Mouse (Mus musculus) frontal cortex, adult 2 months (tissue): ENCODE data around the gene Hmga2. TPM values are rescaled to one million over a fixed set of nuclear protein-coding genes. Genes with fewer than 3 reads are reported as not detected.

Experiments
- DNase-seq, 2 experiments: peaks; one replicate each; pipeline ENCODE4 v3.0.0; 2022; ENCODE audit warnings: low spot score in 1 of 2; ENCODE audit errors: extremely low spot score in 1 of 2
- polyA plus RNA-seq: library from polyadenylated mRNA; depleted of rRNA; stranded (reverse); fragments of >200 nt; gene quantifications from 2 replicates; pipeline ENCODE4 v1.2.3, GENCODE M21; 2012

Hmga2 gene
- polyA plus RNA-seq, 1 experiment = not detected

DNA sequence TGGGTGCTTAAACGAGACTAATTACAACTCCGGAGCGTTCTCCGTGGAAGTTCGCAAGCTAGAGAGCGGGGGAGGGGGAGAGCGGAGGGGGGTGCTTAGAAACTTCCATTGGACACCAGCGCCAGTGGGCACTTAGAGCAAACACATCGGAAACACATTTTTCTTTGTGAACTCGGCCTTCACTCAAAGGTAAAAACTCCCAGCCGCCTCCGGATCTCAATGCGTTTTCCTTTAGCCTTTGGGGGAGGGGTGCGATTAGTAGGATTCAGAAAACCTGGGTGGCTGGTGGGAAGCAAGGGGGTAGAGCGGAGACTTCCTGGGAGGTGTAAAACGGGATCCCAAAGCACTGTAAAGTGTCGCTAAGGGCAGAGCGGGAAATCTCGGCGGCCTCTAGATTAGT, 2.0 kb downstream of the Hmga2 start:
- DNase-seq = no peak

DNA sequence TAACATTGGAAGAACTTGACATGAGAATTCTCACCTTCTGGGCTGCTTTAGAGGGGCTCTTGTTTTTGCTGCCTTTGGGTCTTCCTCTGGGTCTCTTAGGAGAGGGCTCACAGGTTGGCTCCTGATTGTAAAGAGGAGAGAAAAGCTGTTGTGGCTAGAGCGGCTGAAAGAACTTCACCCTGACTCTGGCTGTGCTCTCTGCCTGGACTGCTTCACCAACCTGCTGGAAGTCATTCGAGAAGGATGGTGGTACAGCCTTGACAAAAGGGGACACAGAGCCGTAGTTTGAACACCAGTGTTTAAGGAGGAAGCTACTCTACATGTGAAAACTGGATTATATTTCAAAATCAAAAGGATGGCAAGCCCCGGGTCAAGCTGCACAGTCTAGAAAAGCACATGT, 3.1 kb downstream of the Hmga2 start:
- no peak for DNase-seq

DNA sequence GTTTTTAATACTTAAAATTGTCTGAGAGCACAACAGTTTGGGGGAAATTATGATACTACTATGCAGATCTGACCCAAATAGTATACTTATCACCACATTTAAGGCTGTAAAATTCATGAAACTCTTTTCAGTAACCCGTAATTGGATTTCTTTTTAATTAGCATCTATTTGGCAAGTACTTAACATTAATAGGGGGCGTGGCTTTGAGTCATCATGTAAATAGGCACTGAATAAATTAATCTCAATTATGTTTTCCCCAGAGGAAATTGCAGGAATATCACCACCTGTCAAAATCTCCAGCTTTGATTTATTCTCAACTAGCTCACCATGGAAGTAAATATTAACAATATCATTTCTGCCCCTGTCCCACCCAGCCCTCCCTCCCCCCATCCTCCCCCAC, 3.7 kb downstream of the Hmga2 start:
- DNase-seq = no peak

DNA sequence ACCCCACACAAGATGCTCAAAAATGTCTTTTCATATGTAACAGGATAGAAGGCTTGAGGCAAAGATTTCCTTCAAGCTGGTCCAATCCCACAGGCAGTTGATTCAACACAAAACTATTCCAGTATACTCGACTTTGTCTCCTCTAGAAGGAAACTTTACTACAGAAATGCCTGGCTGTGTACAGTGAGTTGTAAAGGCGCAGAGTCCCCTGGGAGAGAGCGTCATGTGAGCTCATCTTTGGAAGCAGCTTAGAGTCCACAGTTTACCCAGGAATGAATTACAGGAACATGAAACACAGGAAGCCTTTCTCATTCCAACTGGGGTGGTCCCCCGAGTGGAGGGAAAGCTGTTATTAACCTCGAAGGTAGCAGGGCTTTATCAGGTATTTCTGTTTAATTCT, 11.1 kb downstream of the Hmga2 start:
- DNase-seq = no peak

DNA sequence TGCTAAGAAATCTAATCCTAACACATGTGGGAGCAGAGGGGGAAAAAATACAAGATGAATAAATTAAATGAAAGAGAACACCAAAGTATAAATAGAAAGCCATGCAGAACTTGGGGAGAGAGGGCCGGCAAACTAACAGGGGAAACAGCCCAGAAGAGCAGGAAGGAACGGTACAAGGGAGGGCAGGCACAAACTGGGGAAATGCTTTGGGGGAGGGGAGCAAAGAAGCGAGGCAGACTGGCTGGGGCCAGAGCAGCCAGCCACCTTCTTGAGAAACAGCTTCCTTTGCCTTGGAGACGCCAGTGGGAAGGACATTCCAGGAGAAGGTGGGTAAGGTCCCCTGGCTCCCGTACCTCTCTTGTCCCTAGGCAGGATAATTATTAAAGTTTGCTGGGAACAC, 14.5 kb downstream of the Hmga2 start:
- DNase-seq = no peak

DNA sequence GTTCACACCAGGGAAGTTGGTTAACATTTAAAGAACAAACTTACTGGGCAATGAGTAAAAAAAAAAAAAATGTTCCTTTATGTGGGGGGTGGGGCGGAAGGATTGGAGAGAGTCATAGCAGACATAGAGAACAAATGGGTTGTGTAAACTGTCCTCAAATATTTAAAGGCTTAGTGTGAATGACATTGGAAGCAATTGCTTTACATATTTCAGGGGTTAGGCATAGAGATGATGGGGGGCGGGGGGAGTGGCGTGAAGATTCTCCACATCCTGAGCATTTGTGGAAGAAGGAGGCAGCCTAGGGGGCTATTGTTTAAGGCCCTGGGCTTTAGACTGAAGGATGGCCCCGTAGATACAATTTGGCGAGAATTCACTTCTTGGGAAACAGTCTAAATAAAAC, 15.0 kb downstream of the Hmga2 start:
- no peak for DNase-seq

DNA sequence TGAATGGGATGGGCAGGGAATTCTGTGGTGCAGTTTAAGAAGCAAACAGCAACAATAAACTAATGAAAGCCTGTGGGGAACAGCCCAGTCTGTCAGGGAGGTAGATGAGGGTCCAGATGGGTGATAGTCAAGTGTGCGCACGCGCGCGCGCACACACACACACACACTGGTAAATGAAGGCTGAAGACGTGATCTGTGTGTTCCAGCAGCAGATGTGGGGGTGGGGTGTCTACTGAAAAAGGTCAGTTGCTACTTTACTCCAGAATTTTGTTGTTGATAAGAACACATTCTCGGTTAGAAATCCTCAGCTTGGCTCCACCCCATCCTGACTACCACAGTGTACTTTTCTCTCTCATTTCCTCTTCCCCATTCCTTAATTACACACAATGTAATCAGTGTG, 17.4 kb downstream of the Hmga2 start:
- DNase-seq = no peak

DNA sequence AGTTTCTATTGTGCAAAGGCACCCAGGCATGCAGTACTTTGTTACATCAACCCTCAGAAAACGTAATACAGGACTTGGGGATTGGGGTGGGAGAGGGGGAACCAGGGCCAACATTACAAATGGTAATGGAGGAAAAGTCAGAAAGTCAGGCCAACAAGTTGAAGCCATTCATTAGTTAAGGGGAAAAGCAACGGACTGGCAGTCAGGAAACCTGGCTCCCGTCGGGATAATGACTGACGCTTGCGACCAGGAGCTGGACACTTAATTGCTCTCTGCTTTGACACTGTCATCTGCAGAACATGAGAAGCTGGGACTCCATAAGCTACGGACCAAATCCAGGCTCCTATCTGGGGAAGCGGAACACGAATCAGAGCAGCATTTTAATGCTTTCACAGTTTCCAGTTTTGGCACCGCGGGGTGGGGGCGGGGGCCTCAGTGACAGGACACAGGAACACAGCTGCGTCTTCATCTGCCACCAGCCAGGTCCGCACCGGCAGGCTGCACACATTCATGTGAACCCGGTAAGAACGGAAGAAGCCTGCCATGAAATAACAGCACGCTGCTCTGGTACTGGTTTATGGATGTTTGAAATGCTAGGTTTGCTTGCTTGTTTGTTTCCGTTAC, 26.5 kb downstream of the Hmga2 start:
- DNase-seq = no peak

DNA sequence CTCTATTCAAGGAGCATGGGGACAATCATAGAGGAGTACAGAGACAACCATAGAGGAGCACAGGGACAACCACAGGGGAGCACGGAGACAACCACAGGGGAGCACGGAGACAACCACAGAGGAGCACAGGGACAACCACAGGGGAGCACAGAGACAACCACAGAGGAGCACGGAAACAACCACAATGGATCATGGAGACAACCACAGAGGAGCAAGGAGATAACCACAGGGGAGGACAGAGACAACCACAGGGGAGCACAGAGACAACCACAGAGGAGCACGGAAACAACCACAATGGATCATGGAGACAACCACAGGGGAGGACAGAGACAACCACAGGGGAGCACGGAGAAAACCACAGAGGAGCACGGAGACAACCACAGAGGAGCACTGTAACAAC, 29.5 kb downstream of the Hmga2 start:
- no peak for DNase-seq

DNA sequence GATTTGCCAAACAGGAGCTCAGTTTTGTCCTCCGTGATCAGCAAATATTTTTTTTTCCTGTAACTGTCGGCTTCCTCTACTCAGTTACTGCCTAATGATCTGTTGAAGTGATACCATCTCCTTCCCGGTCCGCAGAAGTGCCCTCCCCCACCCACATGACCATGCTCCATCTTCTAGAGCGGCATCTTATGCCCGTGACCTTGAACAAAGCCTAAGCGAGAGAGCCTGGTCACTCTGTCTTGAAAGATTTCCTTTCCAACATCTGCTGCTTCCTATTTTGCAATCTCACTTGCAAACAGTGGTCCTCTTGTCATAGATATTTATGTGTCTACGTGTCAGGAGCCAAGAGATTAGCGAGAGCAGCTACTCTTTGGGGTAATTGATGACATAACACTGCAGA, 30.1 kb downstream of the Hmga2 start:
- DNase-seq = no peak

DNA sequence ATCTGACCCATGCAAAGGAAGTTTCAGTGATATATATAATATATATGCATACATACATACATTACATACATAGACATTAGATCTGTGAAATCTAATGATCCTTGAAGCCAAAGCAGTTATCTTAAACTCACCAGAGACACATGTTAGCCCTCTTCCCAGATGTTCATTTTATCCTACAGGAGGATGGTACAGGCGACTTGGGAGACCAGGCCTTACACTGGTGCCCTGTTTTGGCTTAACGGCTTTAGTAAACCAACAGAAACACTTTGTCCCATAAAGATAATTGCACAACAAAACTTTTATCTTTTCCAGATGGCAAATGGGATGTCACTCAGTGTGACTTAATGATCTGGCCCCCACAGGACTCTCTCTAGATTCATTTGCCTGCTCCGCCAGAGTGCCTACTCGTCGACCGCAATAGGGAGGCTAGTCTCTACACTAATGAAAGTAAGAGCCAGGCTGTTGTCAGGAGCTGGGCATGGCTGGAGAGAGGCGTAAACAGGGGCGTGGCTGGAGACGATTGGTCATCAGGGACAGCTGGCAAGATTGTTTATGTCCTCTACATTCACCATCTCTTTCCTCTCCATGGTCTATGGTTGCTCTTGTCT, 31.7 kb downstream of the Hmga2 start:
- no peak for DNase-seq

DNA sequence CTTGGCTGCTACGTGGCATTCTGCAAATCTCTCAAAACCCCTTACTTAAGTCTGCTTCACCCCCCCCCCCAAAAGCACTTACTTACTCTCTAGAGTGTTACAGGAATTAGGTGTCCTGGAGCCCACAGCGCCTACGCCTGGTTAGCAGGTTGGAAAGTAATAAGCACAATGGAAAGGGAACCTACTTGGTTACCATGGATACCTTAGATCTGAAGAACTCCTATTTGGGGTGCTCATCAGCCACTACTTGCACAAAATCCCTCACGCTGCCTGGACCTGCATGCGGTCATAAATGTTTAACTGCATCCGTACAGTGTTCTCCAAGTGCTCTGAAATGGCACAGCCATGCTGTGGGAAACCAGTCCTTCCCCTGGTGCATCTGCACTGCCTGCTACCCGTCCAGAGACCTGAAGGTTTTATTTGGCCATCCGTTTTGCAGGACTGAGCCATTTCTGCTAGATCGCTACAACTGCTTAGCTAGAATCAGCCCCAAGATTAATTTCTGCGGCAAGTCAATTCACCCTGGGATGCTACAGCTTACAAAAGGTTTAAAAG, 32.4 kb downstream of the Hmga2 start:
- no peak for DNase-seq

DNA sequence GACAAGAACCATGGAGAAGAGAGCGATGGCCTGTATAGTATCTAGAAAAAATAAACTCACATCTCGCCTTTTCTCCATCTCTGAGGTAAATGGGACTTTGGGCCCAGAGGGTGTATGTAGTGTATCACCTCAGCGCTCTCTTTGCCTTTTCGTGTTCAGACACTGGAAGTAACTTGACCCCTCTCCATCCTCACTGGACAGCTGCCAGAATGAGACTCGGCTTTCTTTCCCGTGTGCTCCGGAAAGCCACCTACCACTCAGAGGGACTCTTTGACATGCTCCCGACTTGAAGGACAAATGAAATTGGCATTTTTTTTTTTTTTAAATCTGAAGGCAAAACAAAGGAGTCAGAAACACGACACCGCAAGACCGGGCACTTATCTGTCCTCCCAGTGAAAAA, 35.0 kb downstream of the Hmga2 start:
- no peak for DNase-seq

DNA sequence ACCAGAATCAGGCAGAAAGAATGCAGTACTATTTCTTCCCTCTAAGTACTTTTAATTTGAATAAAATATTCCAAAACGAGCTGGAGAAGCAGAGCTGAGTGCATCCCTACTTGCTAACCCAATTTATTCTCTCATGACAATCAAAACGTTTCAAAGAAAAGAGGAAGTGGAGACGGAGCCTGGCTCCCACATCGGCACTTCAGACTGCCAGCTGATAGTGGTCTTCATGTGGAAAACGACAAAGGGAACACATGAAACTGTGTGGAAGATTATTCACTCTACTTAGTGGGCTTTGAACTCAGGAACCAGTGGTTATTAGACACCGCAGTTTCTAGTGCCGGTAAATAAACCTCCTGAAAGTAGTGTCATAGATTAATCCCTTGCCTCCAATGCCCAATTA, 41.8 kb downstream of the Hmga2 start:
- DNase-seq = no peak

DNA sequence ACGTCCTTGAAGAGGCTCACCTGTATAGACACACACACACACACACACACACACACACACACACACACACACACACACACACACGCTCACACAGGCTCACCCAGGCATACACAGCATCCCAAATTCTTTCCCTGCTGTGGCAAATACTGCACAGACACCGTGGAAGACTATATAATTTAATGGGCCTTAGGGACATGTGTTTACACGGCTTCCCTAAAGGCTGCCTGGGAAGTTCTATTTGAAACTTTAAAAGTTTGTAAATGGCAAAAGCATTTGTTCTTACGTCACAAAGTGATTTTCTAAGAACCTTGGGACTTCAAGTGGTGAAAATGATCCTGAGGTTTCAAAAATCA, 42.8 kb downstream of the Hmga2 start:
- no peak for DNase-seq

DNA sequence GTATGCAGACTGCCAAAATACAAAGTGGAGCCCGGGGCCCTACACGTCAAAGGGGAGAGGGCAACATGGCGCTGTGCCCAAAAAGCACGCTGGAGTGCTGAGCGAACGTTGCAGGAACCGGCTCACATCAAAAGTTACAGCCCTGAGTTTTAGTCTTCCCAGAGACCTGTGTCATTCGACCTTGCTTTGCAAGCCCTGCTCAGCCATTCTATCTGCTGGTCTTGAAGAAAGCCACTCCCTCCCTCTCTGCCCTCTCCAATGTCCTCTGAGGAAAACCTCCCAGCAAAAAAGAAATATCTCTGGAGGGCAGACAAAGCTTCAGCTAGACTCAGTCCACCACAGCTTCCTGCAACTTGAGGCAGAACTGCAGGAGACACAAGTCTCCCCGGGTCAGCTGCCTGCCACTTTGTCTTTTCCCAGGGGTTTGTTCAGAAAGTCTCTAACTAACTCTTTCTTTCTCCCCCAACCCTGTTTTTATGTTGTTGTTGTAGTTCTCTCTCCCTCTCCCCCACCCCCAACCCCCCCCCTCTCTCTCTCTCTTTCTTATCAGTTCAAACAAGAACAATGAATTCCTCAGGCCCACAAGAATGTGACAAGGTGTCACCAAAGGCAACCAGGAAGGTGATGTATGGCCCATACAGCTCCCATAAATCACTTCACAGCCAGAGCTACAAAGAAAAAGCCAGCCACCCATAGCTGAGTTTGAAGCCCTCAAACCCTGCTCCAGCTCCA, 43.4 kb downstream of the Hmga2 start:
- DNase-seq = no peak

DNA sequence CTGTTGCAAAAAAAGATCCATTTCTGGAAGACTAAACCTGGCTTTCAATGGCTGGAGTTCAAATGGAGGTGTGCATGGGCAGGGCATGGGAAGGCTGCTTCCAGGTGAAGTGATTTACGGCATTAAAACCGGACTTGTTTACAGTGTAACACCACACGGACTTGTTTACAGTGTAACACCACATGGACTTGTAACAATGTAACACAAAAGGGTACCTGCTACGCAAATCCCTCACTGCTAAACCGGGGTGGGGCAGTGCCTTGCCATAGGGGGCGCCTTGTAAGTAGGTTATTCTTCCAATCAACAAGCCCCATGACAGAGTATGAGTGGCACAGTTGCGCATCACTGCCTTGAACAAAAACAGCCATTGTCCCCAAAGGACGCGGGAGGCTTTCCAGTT, 44.2 kb downstream of the Hmga2 start:
- DNase-seq = no peak

DNA sequence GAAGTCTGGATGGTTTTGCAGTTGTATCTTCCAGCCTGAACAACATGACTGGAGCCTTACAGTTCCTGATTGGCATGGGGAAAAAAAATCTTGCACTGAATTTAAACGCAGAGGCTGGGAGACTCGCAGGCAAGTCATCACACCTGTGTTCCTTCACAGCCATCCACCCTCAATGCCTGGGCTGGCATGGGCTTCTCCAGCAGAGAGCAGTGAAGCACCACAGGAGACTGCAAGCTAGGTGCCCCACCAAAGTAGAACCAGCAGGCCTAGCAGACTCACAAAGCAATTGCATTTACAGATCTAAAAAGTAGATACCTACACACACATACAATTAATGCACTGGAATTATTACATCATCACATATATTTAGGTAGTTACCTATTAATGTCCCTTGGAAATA, 44.8 kb downstream of the Hmga2 start:
- peak in 1 of 2 experiments; percentile 22 for DNase-seq

DNA sequence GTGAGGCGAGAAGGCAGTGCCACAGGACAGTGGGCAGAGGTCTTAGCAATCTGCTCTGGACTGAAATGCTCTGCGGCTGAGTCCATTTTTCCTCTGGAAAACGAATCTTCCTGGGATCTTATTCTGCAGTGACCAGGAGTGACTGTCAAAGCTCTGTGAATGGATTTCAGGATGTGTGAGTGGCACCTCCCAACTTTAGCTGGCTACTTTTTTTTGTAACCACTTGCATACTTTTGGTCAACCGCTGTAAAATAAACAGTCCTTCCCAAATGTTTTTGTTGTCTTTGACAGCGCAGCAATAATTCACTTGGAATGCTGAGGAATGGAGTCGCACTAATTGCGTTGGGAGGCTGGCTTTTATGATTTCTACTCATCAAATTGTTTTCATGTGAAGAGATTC, 45.8 kb downstream of the Hmga2 start:
- no peak for DNase-seq

DNA sequence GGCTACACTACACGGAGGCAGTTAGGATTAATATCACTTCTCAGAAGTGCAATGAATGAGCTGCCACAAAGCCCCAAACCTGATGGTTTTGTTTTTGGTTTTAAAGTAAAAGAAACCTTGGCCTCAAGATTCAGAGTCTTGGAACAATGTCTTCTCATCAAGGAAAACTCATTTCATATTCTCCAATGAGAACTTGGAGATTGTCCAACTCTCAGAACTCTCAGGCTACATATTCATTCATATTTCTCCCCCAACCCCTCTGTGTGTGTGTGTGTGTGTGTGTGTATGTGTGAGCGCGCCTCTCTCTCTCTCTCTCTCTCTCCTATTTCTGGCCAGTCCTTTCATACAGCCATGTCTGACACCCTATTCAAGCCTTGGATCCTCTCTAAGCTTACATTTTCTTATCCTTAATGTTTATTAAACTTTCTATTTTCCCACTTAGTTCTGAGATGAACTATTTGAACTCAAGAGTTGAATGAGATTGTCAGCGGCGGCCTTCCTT, 46.5 kb downstream of the Hmga2 start:
- no peak for DNase-seq

DNA sequence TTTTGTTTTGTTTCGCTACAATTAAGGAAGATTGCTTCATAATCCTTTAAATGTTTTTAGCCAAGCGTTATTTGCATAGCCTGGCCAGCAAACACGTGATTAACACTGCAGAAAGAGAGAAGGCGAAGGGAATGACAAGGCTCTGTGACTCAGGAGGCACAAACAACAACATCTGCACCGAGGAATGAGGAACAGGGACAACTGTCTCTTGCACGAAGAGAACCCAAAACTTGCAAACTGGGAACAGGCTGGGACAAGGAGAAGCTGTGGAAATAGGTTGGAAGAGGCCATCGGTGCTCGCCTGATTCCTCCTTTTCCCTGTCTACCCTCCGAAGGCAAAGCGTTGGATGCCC, 47.1 kb downstream of the Hmga2 start:
- no peak for DNase-seq
